Mouse (Mus musculus): ENCODE measurements around the gene Camkmt.

Gene Camkmt

DNA sequence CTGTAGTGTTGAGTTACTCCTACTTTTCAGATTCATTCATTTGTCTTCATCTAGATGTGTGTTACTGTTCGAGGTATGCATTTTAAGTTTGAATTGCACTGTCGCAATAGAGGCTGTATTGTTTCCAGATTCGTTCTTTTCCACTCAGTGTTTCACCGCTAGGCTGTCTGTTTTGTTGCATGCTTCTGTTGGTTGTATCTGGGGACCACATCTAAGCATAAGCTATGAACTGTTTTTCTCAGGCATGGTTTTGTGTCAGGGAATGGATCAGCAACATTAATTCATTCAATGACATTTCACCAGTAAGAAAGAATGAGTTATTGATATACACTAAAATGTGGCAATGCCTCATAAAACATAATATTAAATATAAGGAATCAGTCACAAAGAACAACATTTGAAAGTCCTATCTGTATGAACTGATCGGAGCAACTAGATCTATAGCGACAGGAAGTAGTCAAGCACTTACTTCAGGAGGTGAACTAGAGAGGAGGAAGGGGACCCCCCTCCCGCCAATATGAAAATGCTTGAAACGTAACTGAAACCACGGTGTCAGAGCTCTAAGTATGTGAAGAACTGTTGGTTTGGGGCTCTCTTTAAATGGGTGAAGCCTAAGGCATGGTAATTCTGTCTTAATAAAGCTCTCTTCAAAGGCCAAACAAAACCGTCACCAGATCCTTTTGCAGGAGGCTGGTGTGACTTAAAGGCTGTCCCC, 80.3 kb downstream of the Camkmt start:
- DNase-seq (ENCODE audit: low spot score) = no peak

DNA sequence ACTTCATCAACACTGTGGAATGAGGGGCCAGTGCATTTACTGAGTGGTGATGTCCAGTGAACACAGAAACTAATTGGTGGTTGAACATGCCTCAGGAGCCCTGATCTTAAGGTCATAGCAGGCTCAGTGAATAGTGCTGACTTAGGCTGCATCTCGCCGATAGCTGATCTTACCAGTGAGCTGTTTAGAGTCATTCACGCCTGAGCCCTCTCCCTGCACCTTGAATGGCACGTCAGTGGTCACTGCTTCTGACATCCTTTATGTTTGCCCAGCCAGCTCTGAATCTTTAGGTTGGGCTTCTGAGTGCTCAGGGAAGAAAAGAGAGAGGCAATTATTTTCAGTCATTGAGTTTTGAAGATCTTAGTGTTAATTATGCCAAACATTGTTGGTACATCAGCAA, 81.6 kb downstream of the Camkmt start:
- DNase-seq (ENCODE audit: low spot score) = no peak

- no peak for DNase-seq (ENCODE audit: low spot score)
Observed at GRCm38 (mm10) chr17:85177231-85177630, 86.9 kb downstream of the Camkmt start.

- no peak for DNase-seq (ENCODE audit: low spot score)
Observed at GRCm38 (mm10) chr17:85180471-85181060, 90.2 kb downstream of the Camkmt start.

DNA sequence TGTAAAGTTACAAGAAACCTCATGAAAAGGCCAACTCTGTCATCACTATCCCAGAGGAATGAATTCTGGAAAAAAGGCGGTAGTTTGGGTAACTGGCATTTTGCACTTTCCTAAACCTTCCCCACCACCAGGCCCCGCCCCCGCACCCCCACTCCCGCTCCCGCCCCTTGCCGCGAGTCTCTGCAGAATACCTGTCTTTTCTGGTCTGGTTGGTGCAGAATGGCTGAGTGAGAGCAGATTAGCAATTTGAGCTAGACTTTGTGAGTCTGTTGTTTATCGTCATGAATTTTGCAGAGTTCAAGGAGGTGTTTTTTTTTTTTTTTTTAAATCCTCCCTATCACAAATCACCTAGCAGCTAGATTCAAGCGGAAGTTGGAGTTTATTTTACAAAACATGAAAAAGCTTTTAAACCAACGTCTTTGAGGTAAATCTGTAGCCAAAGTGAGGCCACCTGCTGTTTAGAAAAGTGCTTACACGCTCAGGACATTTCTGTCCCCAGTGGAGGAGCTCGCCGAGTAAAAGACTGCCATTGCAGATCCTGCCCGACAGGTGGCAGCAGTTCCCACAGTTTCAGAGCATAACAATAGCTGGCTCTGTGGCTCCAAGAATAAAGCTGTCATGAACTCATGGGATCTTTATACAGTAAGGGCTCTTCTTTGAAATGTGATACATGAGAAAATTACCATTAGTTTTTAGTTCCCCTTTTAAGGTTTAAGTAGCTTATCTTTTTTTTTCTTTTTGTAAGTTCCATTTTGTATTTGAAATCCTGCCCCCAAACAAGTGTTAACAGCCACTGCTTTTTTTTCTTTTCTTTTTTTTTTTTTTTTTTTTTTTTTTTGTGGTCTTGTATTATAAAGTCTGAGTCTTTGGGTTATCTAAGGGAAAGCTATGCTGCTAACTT, 99.1 kb downstream of the Camkmt start:
- peak; percentile 81 for DNase-seq (ENCODE audit: low spot score)

GRCm38 (mm10) chr17:85190128-85190435, 99.7 kb downstream of the Camkmt start:
- DNase-seq (ENCODE audit: low spot score) = no peak

GRCm38 (mm10) chr17:85193294-85193693, 102.9 kb downstream of the Camkmt start:
- DNase-seq (ENCODE audit: low spot score) = no peak

DNA sequence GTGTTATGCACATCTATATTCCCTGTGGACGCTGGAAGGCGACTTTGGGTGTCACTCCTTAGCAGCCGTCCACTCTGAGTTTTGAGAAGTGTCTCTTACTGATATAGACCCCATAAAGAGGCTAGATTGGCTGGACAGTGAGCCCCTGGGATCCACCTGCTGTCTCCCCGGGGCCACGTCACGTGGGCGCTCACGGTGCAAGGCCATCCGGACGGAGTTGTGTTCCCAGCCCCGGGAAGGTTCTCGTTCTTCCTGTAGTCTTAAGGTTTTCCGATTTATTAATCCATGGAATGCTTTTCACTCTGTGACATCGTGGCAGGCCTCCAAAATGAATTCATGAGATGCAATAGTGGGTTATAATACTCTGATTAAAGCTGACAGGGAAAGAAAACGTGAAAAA, 108.4 kb downstream of the Camkmt start:
- DNase-seq (ENCODE audit: low spot score) = no peak

- no peak for DNase-seq (ENCODE audit: low spot score)
Observed at GRCm38 (mm10) chr17:85199321-85199720, 109.0 kb downstream of the Camkmt start.

GRCm38 (mm10) chr17:85218054-85218453, 127.7 kb downstream of the Camkmt start:
- DNase-seq (ENCODE audit: low spot score) = no peak

- no peak for DNase-seq (ENCODE audit: low spot score)
Observed at GRCm38 (mm10) chr17:85242109-85242508, 151.8 kb downstream of the Camkmt start.

DNA sequence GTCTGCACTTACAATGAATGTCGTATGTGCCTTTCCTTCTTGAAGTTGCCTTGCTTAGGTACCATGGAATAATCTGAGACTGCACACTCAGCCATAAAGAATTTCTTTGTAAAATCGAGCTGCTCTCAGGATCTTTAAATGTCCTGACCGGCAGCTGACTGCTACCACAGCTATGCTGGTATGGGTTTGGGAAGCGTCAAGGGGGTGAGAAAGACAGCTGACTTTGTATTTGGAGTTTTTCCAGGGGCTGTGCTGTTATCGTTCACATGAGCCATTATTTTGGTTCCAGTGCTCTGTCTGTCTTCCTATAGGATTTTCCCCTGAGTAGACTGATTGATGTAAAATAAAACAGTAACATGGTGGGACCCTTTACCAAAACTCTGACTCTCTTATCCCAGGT, 158.6 kb downstream of the Camkmt start:
- no peak for DNase-seq (ENCODE audit: low spot score)

DNA sequence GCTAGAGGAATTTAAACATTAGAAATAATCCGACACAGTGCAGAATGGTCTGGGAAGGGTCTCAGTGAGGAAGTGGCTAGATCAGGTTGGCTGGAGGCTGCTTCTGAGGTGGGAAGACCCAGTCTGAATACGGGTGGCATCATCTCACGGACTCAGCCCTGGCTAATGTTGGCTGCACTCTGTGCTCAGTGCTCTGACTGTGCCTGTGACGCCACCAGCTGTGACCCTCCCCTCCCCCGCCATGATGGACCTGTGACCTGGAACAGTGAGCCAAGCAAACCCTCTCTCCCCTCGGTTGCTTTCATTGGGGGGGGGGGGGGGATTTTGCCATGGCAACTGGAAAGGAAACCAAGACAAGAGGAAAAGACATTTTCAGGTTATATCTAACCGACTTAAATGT, 159.4 kb downstream of the Camkmt start:
- no peak for DNase-seq (ENCODE audit: low spot score)

DNA sequence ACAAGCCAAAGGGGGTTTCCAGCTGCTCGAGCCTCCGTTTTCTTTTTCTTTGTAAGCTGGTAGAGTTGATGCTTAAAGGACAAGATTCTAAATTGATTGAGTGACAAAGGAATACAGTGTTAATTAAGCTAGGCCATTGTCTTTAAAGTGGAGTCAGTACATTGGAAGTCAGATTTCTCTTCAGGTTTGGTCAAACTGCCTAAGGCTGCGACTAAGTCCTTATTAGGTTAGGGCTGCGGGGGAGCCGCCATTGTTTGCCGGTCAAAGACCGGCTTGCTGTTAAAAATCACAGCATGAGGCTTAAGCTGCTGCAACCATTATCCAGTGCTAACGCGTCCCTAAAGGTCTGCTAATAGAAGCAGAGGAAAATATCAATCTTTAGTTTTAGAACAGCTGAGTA, 166.6 kb downstream of the Camkmt start:
- no peak for DNase-seq (ENCODE audit: low spot score)

DNA sequence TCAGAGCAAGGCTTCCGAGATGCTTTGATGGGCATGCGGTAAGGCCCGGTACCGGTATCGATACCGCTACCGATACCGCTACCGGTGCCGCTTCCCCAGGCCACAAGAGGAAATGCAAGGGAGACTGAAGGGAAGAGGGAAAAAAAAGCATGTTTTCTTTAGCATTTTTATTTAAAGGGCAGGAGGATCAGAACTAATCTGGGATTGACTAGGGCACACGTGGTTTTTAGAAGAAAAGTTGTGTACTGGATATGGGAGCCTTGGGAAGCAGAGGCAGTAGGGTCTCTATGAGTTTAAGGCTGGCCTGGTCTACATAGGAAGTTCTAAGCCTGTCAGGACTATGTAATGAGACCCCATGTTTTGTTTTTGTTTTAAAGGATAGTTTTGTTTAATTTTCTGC, 167.0 kb downstream of the Camkmt start:
- no peak for DNase-seq (ENCODE audit: low spot score)

- no peak for DNase-seq (ENCODE audit: low spot score)
Observed at GRCm38 (mm10) chr17:85258703-85259341, 168.5 kb downstream of the Camkmt start.

GRCm38 (mm10) chr17:85266831-85267422, 176.6 kb downstream of the Camkmt start:
- no peak for DNase-seq (ENCODE audit: low spot score)

GRCm38 (mm10) chr17:85271466-85272175, 181.3 kb downstream of the Camkmt start:
- DNase-seq (ENCODE audit: low spot score) = no peak

DNA sequence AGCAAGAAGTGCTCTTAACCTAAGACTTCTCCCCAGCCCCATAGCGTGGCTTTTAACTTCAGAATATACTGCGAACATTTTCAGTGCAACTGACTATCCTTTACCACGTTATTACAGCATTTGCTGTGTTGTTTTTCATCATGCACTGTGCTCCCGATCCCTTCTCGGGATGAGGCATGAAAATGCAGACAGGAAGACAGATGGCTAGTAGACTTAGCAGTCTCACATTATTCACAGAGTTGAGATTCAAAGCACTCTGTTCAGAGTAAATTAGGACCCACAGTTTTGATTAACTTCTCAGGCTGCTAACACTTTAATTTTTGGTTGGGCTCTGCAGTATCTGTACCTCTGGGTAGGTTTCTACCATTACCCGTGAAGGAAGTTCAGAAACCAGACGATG, 189.4 kb downstream of the Camkmt start:
- DNase-seq (ENCODE audit: low spot score) = no peak

GRCm38 (mm10) chr17:85282447-85282846, 192.1 kb downstream of the Camkmt start:
- DNase-seq (ENCODE audit: low spot score) = no peak

GRCm38 (mm10) chr17:85291154-85291553, 200.8 kb downstream of the Camkmt start:
- no peak for DNase-seq (ENCODE audit: low spot score)

- DNase-seq (ENCODE audit: low spot score) = no peak
Observed at GRCm38 (mm10) chr17:85291601-85292000, 201.2 kb downstream of the Camkmt start.
